In genomic region chr9:62501566-62501965, GRCm38 (mm10) we compare ENCODE assay signal across 24 mouse cellular contexts. TPM values are rescaled to one million over a fixed set of nuclear protein-coding genes. Genes with fewer than 3 reads are reported as not detected.
DNase-seq lines count a peak whose midpoint lies in the region; ATAC-seq and TF ChIP-seq lines count a peak whose summit lies in the region.
"Had no signal": no experiment of that assay in that cellular context is flagged by ENCODE, and none has a peak within 500 bp of the region (broad histone marks: within the 10 kb centered on the region; RNA-seq: fewer than 3 reads in every experiment).

No protein-coding gene starts in this region.

- intact Hi-C loops in heart, postnatal 14 days (cut with DNase I) = no loop called here
- intact Hi-C loops in heart, postnatal 10 days (cut with DNase I) = no loop called here

- 0 out of 2 replicates have a peak overlapping the region, but pooled peaks have one; percentile 54 for H3K27ac ChIP-seq in lung, embryonic 14.5 days (ENCODE audit: low read depth)
- peak overlapping the region; percentile 68 for H3K27ac ChIP-seq in lung, postnatal 0 days (ENCODE audit: low read length)
- H3K27ac ChIP-seq: forebrain, embryonic 10.5 days; forebrain, embryonic 13.5 days; heart, embryonic 15.5 days; hindbrain, embryonic 12.5 days; hindbrain, embryonic 15.5 days had no signal

- DNase-seq in heart, adult 18-20 months = peak; percentile 50 to 52
- DNase-seq in heart, postnatal 14 days = no peak
- peak; percentile 69 to 75 for DNase-seq in heart, postnatal 10 days
- DNase-seq in heart, adult 8-10 months (ENCODE audit: low spot score) = no peak
- DNase-seq in lung, embryonic 14.5 days = no peak
- DNase-seq in lung, postnatal 14 days = no peak
- DNase-seq in lung, postnatal 0 days (ENCODE audit: low spot score) = no peak
- DNase-seq in lung, postnatal 10 days = no peak
- DNase-seq: adrenal gland, postnatal 10 days; adrenal gland, postnatal 36 days; B cell, adult 2 months; cerebellum, adult 18-20 months; cerebellum, adult 9-10 months; gastrocnemius, postnatal 10 days had no signal

- H3K4me1 ChIP-seq in lung, embryonic 14.5 days (ENCODE audit: insufficient read depth) = peaks cover 11% of the 10 kb centered on the region
- peaks cover 10% of the 10 kb centered on the region; the same call in 1 of the 2 replicates for H3K4me1 ChIP-seq in lung, postnatal 0 days (ENCODE audit: insufficient read depth, low read depth, low read length)

- WGBS in lung, embryonic 14.5 days = 74% methylated on average over 3 of the region's 3 CpGs
- 79% methylated on average over 3 of the region's 3 CpGs for WGBS in lung, postnatal 0 days

- ATAC-seq in lung, embryonic 14.5 days (ENCODE audit: insufficient read depth) = no peak
- no peak for ATAC-seq in lung, postnatal 0 days
- ATAC-seq: forebrain, embryonic 13.5 days; forebrain, embryonic 16.5 days; intestine, postnatal 0 days; Patski had no signal

- no peak overlapping the region for H3K9ac ChIP-seq in lung, embryonic 14.5 days
- no peak overlapping the region for H3K9ac ChIP-seq in lung, postnatal 0 days (replicated peaks; ENCODE audit: low read depth)
- H3K9ac ChIP-seq: forebrain, embryonic 13.5 days; heart, embryonic 15.5 days; hindbrain, embryonic 12.5 days; hindbrain, embryonic 15.5 days had no signal

- no peaks in the 10 kb centered on the region for H3K27me3 ChIP-seq in lung, embryonic 14.5 days (ENCODE audit: insufficient read depth, low read length)
- H3K27me3 ChIP-seq in lung, postnatal 0 days (replicated peaks; ENCODE audit: insufficient read depth, low read length) = no peaks in the 10 kb centered on the region
- H3K27me3 ChIP-seq: CH12.LX; forebrain, embryonic 13.5 days; heart, embryonic 15.5 days; hindbrain, embryonic 12.5 days; hindbrain, embryonic 15.5 days; Patski had no signal

- no peaks in the 10 kb centered on the region for H3K9me3 ChIP-seq in lung, embryonic 14.5 days (ENCODE audit: low read depth, low read length)
- no peaks in the 10 kb centered on the region for H3K9me3 ChIP-seq in lung, postnatal 0 days (ENCODE audit: low read length)
- H3K9me3 ChIP-seq: forebrain, embryonic 10.5 days; forebrain, embryonic 13.5 days; G1E; heart, embryonic 15.5 days; hindbrain, embryonic 12.5 days; hindbrain, embryonic 15.5 days had no signal

- no peak overlapping the region for H3K4me3 ChIP-seq in lung, embryonic 14.5 days (ENCODE audit: low read depth, low read length)
- H3K4me3 ChIP-seq in lung, postnatal 0 days (ENCODE audit: low read depth, low read length) = no peak overlapping the region
- H3K4me3 ChIP-seq: forebrain, embryonic 10.5 days; forebrain, embryonic 13.5 days; heart, embryonic 15.5 days; hindbrain, embryonic 12.5 days; hindbrain, embryonic 15.5 days had no signal

- TF ChIP-seq EP300 in lung, postnatal 0 days (IDR thresholded peaks at IDR 0.05) = no peak

- H3K4me2 ChIP-seq in lung, embryonic 14.5 days = no peak overlapping the region
- H3K4me2 ChIP-seq in lung, postnatal 0 days (replicated peaks; ENCODE audit: low read depth, low read length) = no peak overlapping the region
- H3K4me2 ChIP-seq: forebrain, embryonic 13.5 days; heart, embryonic 15.5 days; hindbrain, embryonic 12.5 days; hindbrain, embryonic 15.5 days had no signal

- no peak for TF ChIP-seq CTCF in lung, embryonic 14.5 days (IDR thresholded peaks at IDR 0.05; ENCODE audit: low read depth)
- no peak for TF ChIP-seq CTCF in lung, postnatal 0 days (IDR thresholded peaks at IDR 0.05)

- no peaks in the 10 kb centered on the region for H3K36me3 ChIP-seq in lung, embryonic 14.5 days (ENCODE audit: insufficient read depth)
- H3K36me3 ChIP-seq in lung, postnatal 0 days (ENCODE audit: insufficient read depth, low read length) = no peaks in the 10 kb centered on the region
- H3K36me3 ChIP-seq: forebrain, embryonic 10.5 days; G1E; heart, embryonic 15.5 days; hindbrain, embryonic 12.5 days; hindbrain, embryonic 15.5 days had no signal

RNA-seq across cellular contexts. Expression of gene Coro2b, which starts 35.3 kb away (rescaled TPM):
- total RNA-seq in heart, adult 18-20 months (2021) = 10 to 100 TPM; 13.3 to 13.8 TPM
- total RNA-seq in heart, postnatal 14 days (2021) = 10 to 100 TPM; 15.7 to 16.5 TPM
- total RNA-seq in heart, postnatal 10 days (2021) = 10 to 100 TPM; 17.9 to 20.3 TPM
- 10 to 100 TPM in 2 of 4 experiments, 1 to 10 TPM in 2; 8.6 to 12.9 (median 10.1) TPM for total RNA-seq in heart, adult 8-10 months (2022)
- polyA plus RNA-seq in lung, embryonic 14.5 days (2014; fragmentation: Nextera tagmentation; extraction: Ambion mirVana) = 22.2 and 26.2 TPM in 2 replicates
- polyA plus RNA-seq in lung, postnatal 0 days (2015; fragmentation: Nextera tagmentation; extraction: Ambion mirVana) = 13.9 and 15.8 TPM in 2 replicates
- polyA plus RNA-seq: G1E had no signal

Comparison
In these comparisons a context has a peak if more than half of its experiments do, and no peak if none do; other contexts are left out.
1. DNase-seq: peak in heart, adult 18-20 months (2 of 2) and heart, postnatal 10 days (2 of 2); none in heart, postnatal 14 days (0 of 2), heart, adult 8-10 months (single experiment), lung, embryonic 14.5 days (single experiment), lung, postnatal 14 days (single experiment), lung, postnatal 0 days (single experiment) and lung, postnatal 10 days (single experiment).